Mouse (Mus musculus): ENCODE results near the gene Pik3cd.

The Pik3cd gene

DNA sequence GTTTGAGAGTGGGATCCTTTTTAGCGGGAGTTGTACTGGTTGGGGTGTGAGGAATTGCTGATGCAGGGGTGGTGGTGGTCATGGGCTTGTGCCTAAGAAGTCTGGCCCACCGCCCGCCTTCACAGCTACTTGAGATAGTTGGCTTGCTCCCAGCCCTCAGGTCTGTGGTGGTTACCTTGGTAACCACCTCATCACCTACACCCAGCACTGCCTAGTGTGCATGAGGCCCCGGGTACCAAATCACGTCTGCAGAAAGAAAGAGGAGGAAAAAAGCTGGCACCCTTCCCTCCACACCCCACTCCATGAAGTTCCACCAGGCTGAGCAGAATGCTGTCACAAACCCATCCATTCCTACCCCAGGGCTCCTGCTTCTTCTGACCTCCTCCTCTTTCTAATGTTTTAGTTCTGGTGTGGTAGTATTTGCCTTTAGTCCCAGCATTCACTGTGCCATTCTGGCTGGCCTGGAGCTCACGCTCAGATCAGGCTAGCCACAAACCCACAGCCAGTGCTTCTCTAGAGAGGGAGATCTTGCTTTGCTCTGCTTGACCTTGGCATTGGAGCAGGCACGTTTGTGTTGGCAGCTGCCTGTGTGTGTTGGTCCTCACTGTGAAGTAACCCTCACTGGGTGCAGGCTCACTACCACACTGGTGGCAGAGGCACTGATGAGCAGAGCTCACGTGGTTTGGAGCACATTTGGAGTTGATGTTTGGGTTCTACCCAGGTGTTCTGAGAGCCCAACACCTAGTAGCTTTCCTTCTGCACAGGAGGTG, 92.9 kb downstream of the Pik3cd start:
- no peak for DNase-seq (ENCODE audit: low read depth, low spot score)

DNA sequence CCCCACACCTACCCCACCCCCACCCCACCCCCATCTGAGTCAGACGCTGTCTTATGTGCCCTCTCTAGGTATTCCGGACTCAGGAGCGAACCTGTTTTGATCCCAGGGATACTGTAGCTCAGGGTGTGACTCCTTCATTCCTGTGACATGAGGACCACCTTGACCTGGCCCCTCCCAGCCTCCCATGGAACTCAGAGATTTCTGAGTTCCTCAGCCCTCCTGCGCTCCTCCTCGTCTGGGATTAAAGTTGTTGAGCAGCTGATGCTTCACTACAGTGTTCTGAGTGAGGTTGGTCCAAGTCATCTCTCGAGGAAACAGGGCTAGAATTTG, 94.1 kb downstream of the Pik3cd start:
- DNase-seq (ENCODE audit: low read depth, low spot score) = peak; percentile 56

DNA sequence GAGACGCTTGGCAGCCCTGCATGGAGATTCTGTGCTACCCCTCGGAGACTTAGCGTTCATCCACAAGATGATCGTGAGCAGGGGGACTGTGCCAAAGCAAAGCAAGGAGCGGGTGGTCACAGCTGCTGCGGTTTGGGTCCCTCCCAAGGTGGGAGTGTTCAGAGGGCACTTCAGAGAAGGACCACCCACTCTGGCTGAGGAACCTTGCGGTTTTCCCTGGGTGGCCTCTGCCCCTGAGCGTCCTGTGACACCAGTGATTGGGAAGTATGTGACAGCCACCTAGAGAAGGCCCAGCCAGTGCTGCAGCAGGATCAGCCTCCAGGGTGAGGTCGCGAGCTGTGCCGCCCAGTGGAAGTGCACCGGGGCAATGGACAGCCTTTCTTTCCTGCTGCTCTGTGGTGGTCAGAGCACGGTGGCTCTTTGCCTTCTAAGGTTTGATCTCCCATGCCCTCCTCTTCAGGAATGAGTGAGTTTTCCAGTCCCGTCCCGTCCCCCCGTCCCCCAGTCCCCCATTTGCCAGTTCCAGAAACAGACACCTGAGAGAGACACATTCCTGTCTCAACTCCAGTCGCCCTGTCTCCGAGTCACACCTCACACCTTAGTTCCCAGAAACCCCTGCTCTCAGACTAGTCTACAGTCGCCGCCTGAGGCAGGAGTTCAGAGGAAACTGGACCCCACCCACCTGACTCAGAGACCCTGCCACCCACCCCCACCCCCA, 94.6 kb downstream of the Pik3cd start:
- DNase-seq (ENCODE audit: low read depth, low spot score) = peak; percentile 70

DNA sequence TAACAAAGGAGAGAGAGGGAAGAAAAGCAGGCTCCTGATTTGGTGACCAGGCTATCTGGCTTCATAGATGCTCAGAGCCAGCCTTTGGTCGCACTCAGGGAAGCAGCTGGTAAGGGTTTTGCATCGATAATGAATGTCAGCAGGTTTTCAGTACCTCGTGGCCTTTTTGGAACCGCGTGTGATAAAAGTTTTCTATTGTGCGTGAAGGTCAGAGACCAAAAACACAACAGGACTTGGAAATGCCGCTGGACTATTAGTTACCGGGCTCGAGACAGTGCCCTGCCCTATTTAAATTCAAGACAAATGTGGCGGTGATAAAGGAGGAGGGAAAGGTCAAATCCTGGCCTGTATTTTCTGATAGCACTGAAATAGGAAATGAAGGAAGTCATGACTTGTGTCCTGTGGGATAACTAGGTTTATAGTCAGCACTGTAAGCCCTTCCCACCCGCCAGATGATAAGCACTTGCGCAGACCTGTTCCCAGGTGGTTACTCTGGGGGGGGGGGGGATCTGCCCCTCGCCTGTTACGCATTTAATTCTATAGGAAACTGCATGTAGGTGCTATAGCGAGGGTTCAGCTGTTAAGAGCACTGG, 95.5 kb downstream of the Pik3cd start:
- no peak for DNase-seq (ENCODE audit: low read depth, low spot score)

DNA sequence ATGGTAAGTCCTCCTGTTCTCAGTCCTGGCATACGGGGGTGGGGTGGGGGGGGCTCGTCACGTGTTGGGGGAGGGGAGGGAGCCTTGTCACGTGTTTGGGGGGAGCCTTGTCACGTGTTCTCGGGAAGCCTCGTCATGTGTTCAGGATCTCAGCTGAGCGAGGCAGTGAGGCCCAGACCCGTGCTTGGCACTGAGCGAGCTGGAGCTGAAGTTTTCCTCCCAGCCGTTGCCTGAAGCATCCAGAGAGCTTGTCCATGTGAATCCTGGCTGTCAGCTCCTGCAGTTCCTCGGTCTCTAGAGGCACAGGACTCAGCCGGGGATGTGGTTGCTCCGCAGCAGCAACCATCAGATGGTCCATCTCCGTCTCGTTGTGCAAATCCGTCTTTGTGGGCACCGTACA, 96.3 kb downstream of the Pik3cd start:
- DNase-seq (ENCODE audit: low read depth, low spot score) = no peak

DNA sequence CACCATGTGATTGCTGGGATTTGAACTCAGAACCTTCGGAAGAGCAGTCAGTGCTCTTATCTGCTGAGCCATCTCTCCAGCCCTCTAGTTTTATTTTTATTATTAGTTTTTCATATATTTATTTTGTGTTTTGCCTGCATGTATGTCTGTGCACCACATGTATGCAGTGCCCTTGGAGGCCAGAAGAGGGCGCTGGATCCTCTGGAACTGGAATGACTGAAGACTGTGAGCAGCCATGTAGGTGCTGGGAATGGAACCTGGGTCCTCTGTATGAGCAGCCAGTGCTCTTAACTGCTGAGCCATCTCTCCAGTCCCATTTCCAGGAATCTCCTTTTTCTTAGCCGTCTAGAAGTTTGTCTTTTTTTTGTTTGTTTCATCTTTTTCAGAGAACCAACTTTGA, 97.9 kb downstream of the Pik3cd start:
- DNase-seq (ENCODE audit: low read depth, low spot score) = peak; percentile 74

DNA sequence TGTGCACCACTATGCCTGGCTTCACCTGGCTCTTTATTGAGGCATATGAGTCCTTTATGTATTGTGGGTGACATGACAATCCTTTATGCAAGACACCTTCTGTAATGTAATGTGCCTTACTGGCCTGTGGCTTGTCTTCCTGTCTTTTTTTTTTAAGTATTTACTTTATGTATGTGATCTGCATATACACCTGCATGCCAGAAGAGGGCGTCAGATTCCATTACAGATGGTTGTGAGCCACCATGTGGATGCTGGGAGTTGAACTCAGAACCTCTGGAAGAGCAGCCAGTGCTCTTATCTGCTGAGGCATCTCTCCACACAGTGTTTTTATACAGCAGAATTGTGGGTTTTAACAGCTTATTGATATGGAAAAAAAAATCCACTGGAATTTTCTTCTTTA, 98.5 kb downstream of the Pik3cd start:
- DNase-seq (ENCODE audit: low read depth, low spot score) = peak; percentile 52

DNA sequence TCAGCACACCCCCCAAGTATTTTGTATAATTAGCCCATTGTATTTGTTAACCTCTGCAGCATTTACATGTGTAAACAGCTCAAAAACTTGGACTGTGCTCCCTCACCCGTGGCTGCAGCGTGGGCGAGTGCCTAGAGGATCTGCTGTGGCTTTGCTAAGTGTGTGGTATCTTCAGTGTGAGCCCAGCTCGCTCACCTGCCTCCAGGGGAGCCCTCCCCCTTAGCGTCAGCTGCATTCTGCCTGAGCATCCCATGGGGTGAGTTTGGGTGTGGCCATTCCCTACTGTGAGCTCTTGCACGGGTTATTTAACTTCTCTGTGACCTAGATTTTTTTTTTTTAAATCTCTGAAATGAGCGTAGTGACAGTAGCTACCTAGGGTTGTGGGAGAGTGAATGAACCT, 100.1 kb downstream of the Pik3cd start:
- peak; percentile 69 for DNase-seq (ENCODE audit: low read depth, low spot score)

DNA sequence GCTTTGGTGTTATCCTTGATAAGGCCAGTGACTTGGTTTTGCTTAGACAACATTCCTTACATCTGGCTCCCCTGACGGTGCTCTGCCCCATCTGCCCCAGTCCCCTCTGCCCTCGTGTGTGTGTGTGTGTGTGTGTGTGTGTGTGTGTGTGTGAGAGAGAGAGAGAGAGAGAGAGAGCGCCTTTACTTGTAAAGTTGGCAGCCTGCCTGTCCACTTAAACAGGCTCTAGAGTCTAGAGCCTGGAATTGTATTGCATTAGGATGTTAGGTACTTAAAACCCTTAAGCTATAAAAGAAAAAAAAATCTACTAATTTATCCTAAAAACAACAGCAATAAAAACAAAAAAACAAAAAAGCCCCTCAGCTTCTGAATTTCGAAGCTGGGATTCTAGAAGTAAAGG, 100.9 kb downstream of the Pik3cd start:
- DNase-seq (ENCODE audit: low read depth, low spot score) = no peak

DNA sequence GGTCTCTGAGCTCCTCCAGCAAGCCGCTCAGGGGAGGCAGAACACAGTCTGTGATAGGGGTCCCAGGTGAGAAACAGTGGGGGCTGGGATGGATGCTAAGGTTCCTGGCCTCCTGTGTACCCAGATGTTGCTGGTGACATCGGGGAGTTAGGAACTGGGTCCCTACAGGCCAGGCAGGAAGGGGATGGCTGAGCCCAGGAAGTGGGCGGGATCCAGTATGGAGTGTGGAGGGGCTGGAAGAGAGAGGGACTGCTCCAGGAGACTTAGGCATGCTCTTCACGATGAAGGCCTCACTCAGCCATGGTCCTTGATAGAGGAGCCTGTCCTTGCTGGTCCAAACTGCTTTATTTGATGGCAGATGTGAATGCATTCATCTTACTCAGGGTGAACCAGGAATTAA, 102.2 kb downstream of the Pik3cd start:
- peak; percentile 51 for DNase-seq (ENCODE audit: low read depth, low spot score)

DNA sequence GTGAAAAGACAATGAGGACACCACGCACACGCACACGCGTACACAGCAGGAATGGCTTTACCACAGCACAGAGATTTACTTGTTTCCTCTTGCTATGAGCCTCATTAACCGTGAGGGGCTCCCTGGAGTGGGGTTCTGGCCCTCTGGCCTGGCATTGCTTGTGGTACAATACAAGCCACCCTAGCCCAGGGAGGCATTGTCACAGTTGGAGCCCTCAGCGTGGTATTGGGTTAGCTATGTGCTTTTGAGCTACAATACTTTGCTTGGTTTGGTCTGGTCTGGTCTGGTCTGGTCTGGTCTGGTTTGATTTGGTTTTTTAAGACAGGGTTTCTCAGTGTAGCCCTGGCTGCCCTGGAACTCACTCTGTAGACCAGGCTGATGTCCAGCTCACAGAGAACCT, 102.8 kb downstream of the Pik3cd start:
- DNase-seq (ENCODE audit: low read depth, low spot score) = no peak
